Mouse (Mus musculus) ES-Bruce4 (cell line): ENCODE data around the gene Catsperz. TPM values are rescaled to one million over a fixed set of nuclear protein-coding genes. Genes with fewer than 3 reads are reported as not detected.

Experiments
- H3K27ac ChIP-seq: 2 replicates; pipeline ENCODE4 v1.5.1; 2012; ENCODE audit warnings: low read length, inconsistent platforms; ENCODE audit not compliant: insufficient read depth
- H3K27me3 ChIP-seq: 2 replicates; pipeline ENCODE4 v1.6.1; 2012; ENCODE audit warnings: mild to moderate bottlenecking, low read length, inconsistent platforms; ENCODE audit not compliant: control insufficient read depth, poor library complexity, insufficient read depth, severe bottlenecking
- H3K36me3 ChIP-seq: 2 replicates; pipeline ENCODE4 v1.6.1; 2012; ENCODE audit warnings: inconsistent platforms, mild to moderate bottlenecking, low read length, moderate library complexity; ENCODE audit not compliant: control insufficient read depth, poor library complexity, insufficient read depth, severe bottlenecking
- H3K4me1 ChIP-seq: one replicate; pipeline ENCODE4 v1.8.1; 2011; ENCODE audit warnings: low read length; ENCODE audit not compliant: control insufficient read depth, insufficient read depth
- H3K4me3 ChIP-seq: 2 replicates; pipeline ENCODE4 v1.5.1; 2011; ENCODE audit warnings: low read depth, mild to moderate bottlenecking, low read length
- H3K9ac ChIP-seq: 2 replicates; pipeline ENCODE4 v1.6.1; 2012; ENCODE audit warnings: low read depth, mild to moderate bottlenecking, inconsistent platforms; ENCODE audit not compliant: poor library complexity, severe bottlenecking
- H3K9me3 ChIP-seq: replicated peaks from 2 replicates; pipeline ENCODE4 v1.6.1; 2012; ENCODE audit warnings: mild to moderate bottlenecking, low read length, inconsistent platforms; ENCODE audit not compliant: control insufficient read depth, poor library complexity, insufficient read depth, severe bottlenecking
- CTCF ChIP-seq: IDR thresholded peaks from one replicate; pipeline ENCODE4 v1.8.1; 2011; ENCODE audit warnings: low read depth, low read length
- EP300 ChIP-seq: IDR thresholded peaks from 2 replicates; pipeline ENCODE4 v1.6.1; 2011; ENCODE audit warnings: low read depth, low read length; ENCODE audit not compliant: insufficient read depth
- POLR2A ChIP-seq: IDR thresholded peaks from one replicate; pipeline ENCODE4 v1.8.1; 2011; ENCODE audit warnings: low read length; ENCODE audit not compliant: insufficient read depth
- polyA plus RNA-seq: library from polyadenylated mRNA; stranded (reverse); fragments of >200 nt; gene quantifications from 2 replicates; pipeline ENCODE4 v1.2.4, GENCODE M21; 2011; ENCODE audit warnings: low read depth; ENCODE audit not compliant: missing spikeins, insufficient read depth, insufficient read length

Gene Catsperz
- polyA plus RNA-seq, 1 experiment = 1.8 TPM

- H3K9ac ChIP-seq = no peak overlapping the region
- H3K36me3 ChIP-seq = peaks cover 14% of the 10 kb centered on the region; the same call in 1 of the 2 replicates
- no peak overlapping the region for H3K4me3 ChIP-seq
- H3K27ac ChIP-seq = no peak overlapping the region
- no peaks in the 10 kb centered on the region for H3K9me3 ChIP-seq
- no peaks in the 10 kb centered on the region for H3K27me3 ChIP-seq
- H3K4me1 ChIP-seq = no peaks in the 10 kb centered on the region
- no peak for TF ChIP-seq POLR2A
- no peak for TF ChIP-seq EP300
- TF ChIP-seq CTCF = no peak
Measured at GRCm38 (mm10) chr19:6907811-6908540, 17.2 kb downstream of the Catsperz start.

DNA sequence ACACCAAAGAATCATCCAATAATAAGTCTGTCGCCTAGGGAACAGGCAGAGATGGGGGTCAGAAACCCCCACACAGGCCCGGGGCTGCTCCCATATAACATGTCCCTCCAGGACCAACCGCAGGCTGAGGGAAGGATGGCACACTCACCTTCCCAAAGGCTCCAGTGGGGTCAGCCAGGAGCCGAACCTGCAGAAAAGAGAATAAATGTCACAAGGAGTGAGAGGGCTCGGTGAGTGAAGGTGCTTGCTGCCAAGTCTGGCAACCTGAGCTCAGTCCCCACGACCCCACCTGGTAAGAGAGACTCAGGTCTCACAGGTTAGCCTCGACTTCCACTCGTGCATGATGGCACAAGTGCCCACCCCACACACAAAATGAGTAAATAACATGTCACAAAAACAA lies 18.1 kb downstream of the Catsperz start:
- Histone ChIP-seq H3K9me3 (no peaks in the 10 kb centered on the region), H3K27ac (no peak overlapping the region), H3K36me3 (peaks cover 10% of the 10 kb centered on the region; the same call in 1 of the 2 replicates), H3K9ac (no peak overlapping the region), H3K4me3 (no peak overlapping the region), H3K4me1 (no peaks in the 10 kb centered on the region), H3K27me3 (no peaks in the 10 kb centered on the region)
- TF ChIP-seq POLR2A = no peak
- TF ChIP-seq CTCF = no peak
- no peak for TF ChIP-seq EP300

DNA sequence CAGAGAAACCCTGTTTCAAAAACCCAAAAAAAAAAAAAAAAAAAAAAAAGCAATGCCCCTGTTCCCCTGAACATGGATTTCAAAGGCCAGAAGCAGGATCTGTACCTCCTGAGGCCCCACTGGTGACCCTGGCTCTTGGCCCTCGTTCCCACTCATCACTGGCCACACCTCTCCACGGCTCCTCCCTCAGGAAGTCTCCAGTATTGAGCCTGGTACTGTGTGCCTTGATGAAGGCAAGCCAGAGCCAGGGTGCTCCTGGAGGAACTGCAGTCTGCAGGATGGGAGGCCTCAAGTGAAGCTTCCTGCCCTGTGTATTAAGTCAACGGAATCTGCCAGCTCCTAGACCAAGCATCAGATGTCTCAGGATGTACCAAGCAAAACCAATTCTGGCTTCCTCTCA lies 19.0 kb downstream of the Catsperz start:
- H3K4me1 ChIP-seq = no peaks in the 10 kb centered on the region
- TF ChIP-seq EP300 (no peak), CTCF (no peak), POLR2A (no peak)
- no peak overlapping the region for H3K27ac ChIP-seq
- H3K4me3 ChIP-seq = no peak overlapping the region
- no peaks in the 10 kb centered on the region for H3K27me3 ChIP-seq
- no peak overlapping the region for H3K9ac ChIP-seq
- peaks cover 7% of the 10 kb centered on the region; the same call in 1 of the 2 replicates for H3K36me3 ChIP-seq
- H3K9me3 ChIP-seq = no peaks in the 10 kb centered on the region

GRCm38 (mm10) chr19:6905498-6906159 lies 19.6 kb downstream of the Catsperz start:
- TF ChIP-seq EP300 (no peak), CTCF (no peak), POLR2A (no peak)
- Histone ChIP-seq H3K4me3 (no peak overlapping the region), H3K9me3 (no peaks in the 10 kb centered on the region), H3K36me3 (peaks cover 7% of the 10 kb centered on the region; the same call in 1 of the 2 replicates), H3K27me3 (no peaks in the 10 kb centered on the region), H3K9ac (no peak overlapping the region), H3K4me1 (no peaks in the 10 kb centered on the region), H3K27ac (no peak overlapping the region)

DNA sequence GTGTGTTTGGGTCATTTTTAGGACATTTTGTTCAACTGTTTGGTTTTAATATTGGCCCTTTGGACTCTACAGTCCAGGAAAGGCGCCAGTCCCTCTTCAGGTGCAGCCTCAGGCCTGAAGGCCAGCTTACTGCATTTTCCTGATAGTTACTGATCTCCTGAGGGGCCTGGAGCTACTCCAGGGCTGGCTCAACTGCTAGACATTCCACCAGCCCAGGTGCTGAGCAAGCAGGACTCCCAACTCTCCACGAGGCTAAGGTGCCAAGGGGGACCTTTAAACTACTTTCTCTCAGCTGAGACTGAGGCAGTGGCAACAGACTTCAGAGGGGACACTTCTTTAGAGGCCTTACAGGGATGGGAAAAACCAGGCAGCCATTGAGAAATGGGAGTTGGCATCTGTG lies 20.3 kb downstream of the Catsperz start:
- H3K27me3 ChIP-seq = no peaks in the 10 kb centered on the region
- no peak overlapping the region for H3K27ac ChIP-seq
- no peak overlapping the region for H3K9ac ChIP-seq
- no peaks in the 10 kb centered on the region for H3K4me1 ChIP-seq
- TF ChIP-seq POLR2A (no peak), CTCF (no peak), EP300 (no peak)
- 0 out of 2 replicates have a peak, but pooled peaks cover 2% of the 10 kb centered on the region for H3K9me3 ChIP-seq
- no peak overlapping the region for H3K4me3 ChIP-seq
- peaks cover 7% of the 10 kb centered on the region; the same call in 1 of the 2 replicates for H3K36me3 ChIP-seq

GRCm38 (mm10) chr19:6903031-6903430 lies 22.1 kb downstream of the Catsperz start:
- H3K4me3 ChIP-seq = no peak overlapping the region
- no peak overlapping the region for H3K27ac ChIP-seq
- no peak overlapping the region for H3K9ac ChIP-seq
- H3K27me3 ChIP-seq = no peaks in the 10 kb centered on the region
- H3K9me3 ChIP-seq = 0 out of 2 replicates have a peak, but pooled peaks cover 6% of the 10 kb centered on the region
- peaks cover 7% of the 10 kb centered on the region; the same call in 1 of the 2 replicates for H3K36me3 ChIP-seq
- TF ChIP-seq POLR2A = no peak
- no peak for TF ChIP-seq CTCF
- no peak for TF ChIP-seq EP300
- H3K4me1 ChIP-seq = no peaks in the 10 kb centered on the region
